Mouse (Mus musculus): Measurements from ENCODE around the gene Atxn3.
"Not testable (repeated sequence)": the region's sequence is repeated elsewhere in the genome, so short reads cannot be mapped to it uniquely, and the experiment has no call there.

Gene Atxn3

DNA sequence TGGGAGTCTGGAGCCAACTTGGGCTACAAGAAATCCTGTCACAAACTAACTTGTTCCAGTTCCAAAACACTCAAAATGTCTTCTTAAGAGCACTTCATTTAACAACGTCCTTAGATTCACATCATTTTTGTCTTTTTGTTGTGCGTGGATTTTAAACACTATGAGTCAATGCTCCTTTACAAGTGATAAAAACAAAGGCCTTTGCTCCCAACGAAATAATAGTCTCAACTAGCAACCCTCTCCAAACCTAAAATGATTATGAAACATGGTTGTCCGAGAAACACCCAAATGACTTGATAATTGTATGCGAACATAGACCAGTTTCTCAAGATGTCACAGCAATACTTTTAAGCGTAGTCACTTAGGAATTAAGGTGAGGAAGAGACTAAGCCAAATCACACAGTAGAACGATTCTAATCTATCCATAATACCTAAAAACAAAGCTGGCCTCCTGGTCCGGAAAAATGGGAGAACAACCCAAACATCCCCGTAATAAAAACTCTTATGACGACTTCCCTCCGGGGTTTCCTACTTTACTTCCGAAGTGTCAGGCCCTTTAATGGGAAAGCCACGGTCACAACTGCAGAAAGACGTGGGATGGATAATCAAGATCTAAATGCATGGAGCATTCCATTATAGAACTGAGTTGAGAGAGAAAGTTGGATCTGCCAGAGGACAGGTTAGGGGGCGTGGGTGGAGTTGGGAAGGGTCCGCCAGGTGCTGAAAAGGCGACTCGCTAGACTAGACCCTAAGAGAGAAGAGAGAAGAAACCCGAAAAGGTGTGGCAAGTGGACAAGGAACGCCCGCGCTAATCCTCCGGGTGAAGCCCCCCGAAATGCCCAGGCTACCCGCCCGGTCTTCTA is 736 bp downstream of the Atxn3 start:
- DNase-seq, result peak; percentile 29

- not testable (repeated sequence) for DNase-seq
Observed at GRCm38 (mm10) chr12:101955821-101956220, 2.2 kb downstream of the Atxn3 start.

GRCm38 (mm10) chr12:101948801-101949200 is 9.2 kb downstream of the Atxn3 start:
- no peak for DNase-seq

GRCm38 (mm10) chr12:101947986-101948385 is 10.1 kb downstream of the Atxn3 start:
- DNase-seq, result no peak

DNA sequence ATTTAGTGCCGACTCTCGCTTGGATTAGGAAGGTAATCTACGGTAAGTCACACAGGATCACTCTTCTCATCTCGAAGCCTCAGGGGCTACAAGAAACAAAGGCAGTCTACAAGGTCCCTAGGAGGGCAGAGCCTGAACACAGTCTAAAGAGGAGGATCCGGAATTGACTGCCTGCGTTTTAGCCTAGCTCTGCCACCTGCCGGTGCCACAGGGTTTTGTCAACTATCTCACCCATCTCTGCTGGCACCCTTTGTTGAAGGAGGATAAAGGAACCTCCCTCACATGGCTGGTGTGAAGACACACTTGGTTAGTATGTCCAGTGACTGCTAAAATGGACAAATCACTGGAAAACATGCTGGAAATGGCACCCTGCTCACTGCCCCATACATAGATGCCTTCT is 20.5 kb downstream of the Atxn3 start:
- DNase-seq, result no peak

GRCm38 (mm10) chr12:101935223-101935622 is 22.8 kb downstream of the Atxn3 start:
- DNase-seq, result no peak

GRCm38 (mm10) chr12:101928423-101928822 is 29.6 kb downstream of the Atxn3 start:
- no peak for DNase-seq

GRCm38 (mm10) chr12:101922313-101922712 is 35.7 kb downstream of the Atxn3 start:
- no peak for DNase-seq

DNA sequence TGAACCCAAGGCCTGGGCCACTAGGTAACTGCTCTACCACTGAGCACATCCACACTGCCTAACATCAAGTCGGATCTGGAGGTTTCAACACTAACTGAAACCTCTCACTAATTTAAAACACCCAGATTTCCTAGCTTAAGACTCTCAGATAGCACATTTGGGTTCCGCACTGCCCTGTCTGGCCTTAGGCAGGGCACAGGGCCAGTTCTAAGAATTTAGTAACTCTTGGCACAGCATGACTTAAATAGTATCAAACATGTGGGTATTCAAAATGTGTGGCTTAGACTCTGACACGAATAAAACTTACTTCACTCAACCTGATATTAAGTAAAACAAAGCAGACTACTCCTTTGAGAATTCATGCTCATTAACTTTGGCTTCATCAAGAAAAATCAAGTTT is 38.2 kb downstream of the Atxn3 start:
- DNase-seq, result no peak

- DNase-seq, result no peak
Observed at GRCm38 (mm10) chr12:101917165-101917564, 40.9 kb downstream of the Atxn3 start.

- DNase-seq, result peak; percentile 95
Observed at GRCm38 (mm10) chr12:101912626-101913490, 45.2 kb downstream of the Atxn3 start, which contains the start of gene Trip11. TSS of gene Trip11 (minus strand) at chr12:101913267.

- DNase-seq, result no peak
Observed at GRCm38 (mm10) chr12:101911346-101911745, 46.7 kb downstream of the Atxn3 start.

DNA sequence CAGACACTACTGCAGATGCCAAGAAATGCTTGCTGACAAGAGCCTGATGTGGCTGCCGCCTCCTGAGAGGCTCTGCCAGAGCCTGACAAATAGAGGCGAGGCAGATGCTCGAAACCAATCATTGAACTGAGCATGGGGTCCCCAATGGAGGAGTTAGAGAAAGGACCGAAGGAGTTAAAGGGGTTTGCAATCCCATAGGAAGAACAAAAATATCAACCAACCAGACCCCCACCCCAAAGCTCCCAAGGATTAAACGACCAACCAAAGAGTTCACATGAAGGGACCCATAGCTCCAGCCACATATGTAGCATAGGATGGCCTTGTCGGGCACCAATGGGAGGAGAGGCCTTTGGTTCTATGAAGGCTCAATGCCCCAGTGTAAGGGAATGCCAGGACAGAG is 47.7 kb downstream of the Atxn3 start:
- DNase-seq, result no peak

DNA sequence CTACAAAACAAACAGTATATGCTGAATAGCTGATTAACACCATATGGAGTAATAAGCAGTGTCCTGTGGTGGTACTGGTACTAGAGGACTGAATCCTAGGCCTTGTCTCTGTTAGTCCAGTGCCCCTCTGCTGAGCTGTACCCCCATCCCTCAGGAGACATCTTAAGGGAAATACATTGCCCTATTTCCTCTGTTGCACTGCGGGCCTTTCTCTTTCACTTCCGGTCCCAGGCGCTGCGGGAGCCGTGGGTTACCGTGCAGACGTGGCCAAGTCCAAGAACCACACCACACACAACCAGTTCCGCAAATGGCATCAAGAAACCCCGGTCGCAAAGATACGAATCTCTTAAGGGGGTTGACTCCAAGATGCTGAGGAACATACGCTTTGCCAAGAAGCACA is 52.2 kb downstream of the Atxn3 start:
- no peak for DNase-seq

- no peak for DNase-seq
Observed at GRCm38 (mm10) chr12:101904906-101905305, 53.1 kb downstream of the Atxn3 start.

DNA sequence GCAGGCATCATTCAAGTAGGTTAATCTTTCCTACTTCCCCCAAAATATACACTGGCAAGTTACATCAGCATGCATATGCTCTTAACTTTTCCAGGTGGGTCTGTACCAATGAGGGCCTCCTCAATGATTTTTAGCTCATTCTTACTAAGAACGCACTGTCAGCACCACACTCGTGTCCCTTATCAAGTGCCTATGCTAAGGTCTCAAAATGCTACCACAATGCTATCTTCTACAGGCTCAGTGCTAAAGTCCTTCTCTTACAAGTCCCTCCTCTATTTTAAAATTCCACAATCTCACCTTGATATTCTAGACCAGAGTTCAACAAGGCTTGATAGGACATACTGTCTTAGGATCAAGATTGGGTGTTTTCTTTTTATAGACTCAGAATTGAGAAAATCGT is 53.9 kb downstream of the Atxn3 start:
- no peak for DNase-seq

- DNase-seq, result no peak
Observed at GRCm38 (mm10) chr12:101899671-101900245, 58.3 kb downstream of the Atxn3 start.

DNA sequence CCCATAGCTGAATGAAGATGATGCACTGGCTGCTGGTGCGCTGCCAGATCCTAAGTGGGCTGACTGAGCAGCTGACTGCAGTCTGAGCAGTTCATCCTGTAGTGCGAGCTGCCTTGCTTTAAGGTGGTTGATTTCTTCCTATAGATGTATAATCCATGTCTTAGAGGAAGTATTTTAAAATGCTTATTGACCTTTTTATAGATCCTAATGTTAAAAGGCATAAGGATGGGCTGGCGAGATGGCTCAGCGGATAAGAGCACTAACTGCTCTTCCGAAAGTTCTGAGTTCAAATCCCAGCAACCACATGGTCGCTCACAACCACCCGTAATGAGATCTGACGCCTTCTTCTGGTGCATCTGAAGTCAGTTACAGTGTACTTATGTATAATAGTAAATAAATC is 59.1 kb downstream of the Atxn3 start:
- DNase-seq, result no peak

- no peak for DNase-seq
Observed at GRCm38 (mm10) chr12:101897113-101897512, 60.9 kb downstream of the Atxn3 start.

- DNase-seq, result no peak
Observed at GRCm38 (mm10) chr12:101893296-101893695, 64.8 kb downstream of the Atxn3 start.

DNA sequence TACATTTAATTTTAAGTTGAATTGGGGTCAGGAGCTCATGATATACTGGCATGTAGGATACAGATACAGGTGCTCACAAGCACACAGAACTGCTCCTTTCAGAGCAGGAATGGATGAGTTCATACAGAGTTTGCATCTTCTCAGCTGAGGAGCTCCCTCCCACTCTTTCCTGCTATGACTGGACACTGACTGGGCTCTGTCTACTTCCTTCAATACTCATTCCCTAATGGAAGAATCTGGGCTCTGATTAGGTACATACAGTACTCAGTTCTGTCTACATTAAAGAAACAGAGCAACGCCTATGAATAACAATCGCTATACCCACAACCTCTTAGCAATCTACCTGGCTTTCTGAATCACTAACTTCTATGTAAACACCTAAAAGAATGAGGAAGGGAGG is 65.2 kb downstream of the Atxn3 start:
- no peak for DNase-seq

- DNase-seq, result no peak
Observed at GRCm38 (mm10) chr12:101891066-101891465, 67.0 kb downstream of the Atxn3 start.

DNA sequence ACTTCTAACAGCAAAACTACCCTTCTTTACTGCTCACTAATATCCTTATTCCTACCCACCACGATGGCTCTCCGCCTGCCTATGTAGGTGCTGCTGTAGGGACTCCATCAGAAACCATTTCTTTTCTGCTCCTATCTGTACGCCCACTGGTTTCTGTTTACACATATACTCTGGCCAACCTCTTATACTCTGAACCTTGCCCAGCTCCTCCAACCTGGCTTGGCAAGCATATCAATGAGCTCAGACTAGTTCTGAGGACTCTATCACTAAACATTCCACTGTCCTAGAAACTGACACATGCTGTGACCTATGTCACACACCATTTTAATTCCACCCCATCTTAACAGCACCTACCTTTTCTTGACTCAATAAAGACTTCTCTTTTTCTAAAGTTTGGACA is 68.7 kb downstream of the Atxn3 start:
- DNase-seq, result no peak

DNA sequence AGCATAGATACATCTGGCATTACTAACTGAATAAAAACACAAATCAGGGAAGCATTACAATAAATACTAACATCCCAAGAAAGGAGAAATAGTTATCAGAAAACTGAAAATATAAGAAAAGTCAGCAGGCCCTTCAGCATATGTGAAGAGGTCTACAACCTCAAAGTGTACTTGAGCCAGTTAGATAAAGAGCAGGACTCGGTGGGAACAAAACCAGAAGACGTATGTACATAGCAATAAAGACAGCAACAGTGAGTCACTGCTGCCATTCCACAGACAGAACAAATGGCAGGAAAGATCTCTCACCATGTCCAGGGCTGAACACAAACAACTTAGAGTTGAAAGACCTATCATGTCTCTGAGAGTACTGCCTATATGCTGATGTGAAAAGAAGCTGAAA is 69.7 kb downstream of the Atxn3 start:
- DNase-seq, result no peak
